Mouse (Mus musculus) cortical plate, adult 2 months (tissue): Measurements from ENCODE around the gene Zfp109.

ENCODE experiments used
- CTCF ChIP-seq: fragments of 200-500 bp; IDR thresholded peaks from 2 replicates; pipeline ENCODE4 v1.5.1; 2011; ENCODE audit warnings: mild to moderate bottlenecking, control low read depth, low read length; ENCODE audit not compliant: insufficient read depth; ENCODE audit errors: extremely low read depth
- POLR2A ChIP-seq: fragments of 200-500 bp; IDR thresholded peaks from 2 replicates; pipeline ENCODE4 v1.6.1; 2011; ENCODE audit warnings: mild to moderate bottlenecking, low read length, control low read depth; ENCODE audit not compliant: insufficient read depth; ENCODE audit errors: extremely low read depth

DNA sequence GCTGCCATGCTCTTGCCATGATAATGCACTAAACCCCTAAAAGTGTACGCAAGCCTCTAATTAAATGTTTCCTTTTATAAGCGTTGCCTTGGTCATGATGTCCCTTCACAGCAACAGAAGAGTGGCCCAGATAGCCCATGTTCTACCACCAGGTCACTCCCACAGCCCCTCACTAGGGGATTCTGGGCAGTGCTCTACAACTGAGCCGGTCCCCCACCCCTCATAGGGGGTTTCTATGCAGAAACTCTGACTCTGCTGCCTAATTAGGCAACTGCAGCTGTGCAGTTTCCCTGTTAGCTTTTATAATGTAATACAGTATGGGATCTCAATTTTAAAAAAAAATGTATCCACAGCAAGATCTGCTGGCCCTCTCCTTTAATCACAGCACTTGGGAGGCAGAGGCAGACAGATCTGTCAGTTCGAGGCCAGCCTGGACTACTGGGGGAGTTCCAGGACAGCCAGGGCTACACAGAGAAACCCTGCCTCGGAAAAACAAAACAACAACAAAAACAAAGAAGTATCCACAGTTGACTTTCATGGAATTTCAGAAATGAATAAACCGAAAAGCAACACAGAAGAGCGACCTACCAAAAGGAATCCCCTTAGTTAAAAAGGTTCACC is 32.4 kb upstream of the Zfp109 start:
- TF ChIP-seq CTCF (no peak), POLR2A (no peak)
